Mouse (Mus musculus) heart, postnatal 10 days (tissue): ENCODE measurements around the gene Pnmal2. TPM values are rescaled to one million over a fixed set of nuclear protein-coding genes. Genes with fewer than 3 reads are reported as not detected.

ENCODE experiments used
- DNase-seq, 2 experiments: peaks; one replicate each; pipeline ENCODE4 v3.0.0; 2021
- intact Hi-C: fragments of 180-260 bp; cut with DNase I; formaldehyde crosslinking; loops from one replicate; pipeline ENCODE4 v1.15.1; 2025
- total RNA-seq, 2 experiments: library from RNA; stranded (reverse); gene quantifications; 2 replicates each; pipeline ENCODE4 v1.2.3; 2021

Gene Pnmal2
- total RNA-seq, 2 experiments from 2014 or later, result 5.0 to 5.2 TPM

DNA sequence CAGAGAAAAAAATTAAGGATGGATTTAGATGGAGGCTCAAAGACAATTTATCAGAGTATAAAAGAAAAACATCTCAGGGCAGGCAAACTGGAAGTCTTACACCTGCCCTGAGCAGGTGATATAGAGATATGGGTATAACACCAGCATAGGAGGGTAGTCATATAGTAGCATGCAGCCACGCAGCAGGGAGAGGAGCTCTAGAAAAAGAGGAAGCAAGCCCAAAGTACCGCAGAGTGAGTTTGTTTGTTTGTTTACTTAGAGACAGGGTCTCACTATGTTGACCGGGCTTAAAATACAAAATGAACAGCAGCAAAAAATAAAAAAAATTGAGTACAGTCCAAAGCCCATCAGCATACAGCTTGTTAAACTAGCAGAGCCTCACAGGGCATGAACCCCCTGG is 26.7 kb downstream of the Pnmal2 start:
- DNase-seq, result no peak
- intact Hi-C loops, result no loop called here

- intact Hi-C loops, result no loop called here
- peak; percentile 71 to 74 for DNase-seq
Observed at GRCm38 (mm10) chr7:16974018-16974417, 29.5 kb downstream of the Pnmal2 start.

- intact Hi-C loops, result no loop called here
- no peak for DNase-seq
Observed at GRCm38 (mm10) chr7:16976298-16976697, 31.8 kb downstream of the Pnmal2 start.

DNA sequence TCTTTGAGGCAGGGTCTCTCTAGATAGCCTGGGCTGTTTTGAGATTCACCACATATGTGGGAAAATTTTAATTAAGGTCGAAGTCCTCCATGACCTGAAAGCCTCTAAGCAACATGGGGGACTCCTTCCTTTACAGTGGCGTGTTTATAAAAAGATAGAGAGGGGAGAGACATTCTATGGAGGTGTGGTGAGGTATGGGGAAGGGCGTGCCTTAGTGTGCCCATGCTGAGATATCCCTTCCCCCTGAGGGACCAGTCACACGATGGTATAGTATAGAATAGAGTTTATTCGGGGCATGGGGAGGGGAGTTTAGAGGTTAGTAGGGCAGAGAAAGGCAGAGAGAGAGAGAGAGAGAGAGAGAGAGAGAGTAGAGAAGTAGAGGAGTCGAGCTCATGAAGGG is 33.7 kb downstream of the Pnmal2 start:
- intact Hi-C loops, result no loop called here

DNA sequence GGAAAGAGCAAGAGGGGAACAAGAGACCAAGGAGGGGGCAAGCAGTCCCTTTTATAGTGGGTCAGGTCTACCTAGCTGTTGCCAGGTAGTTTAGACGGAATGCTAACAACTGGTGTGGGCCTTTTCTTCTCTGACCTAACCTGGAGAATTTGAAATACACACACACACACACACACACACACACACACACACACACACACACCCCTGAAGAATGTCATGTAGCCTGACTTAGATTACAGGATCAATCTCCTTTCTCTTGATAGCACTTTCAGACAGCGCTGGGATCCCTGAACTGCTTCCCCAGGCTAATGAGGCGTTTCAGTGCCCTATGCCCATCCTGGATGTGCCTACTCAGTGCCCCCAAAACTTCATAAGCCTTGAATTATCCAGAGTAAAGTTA is 34.1 kb downstream of the Pnmal2 start:
- no peak for DNase-seq
- intact Hi-C loops, result no loop called here

More for the DNA sequence above, 33.7 kb downstream of the Pnmal2 start:
- DNase-seq, result no peak

- intact Hi-C loops, result no loop called here
- DNase-seq, result peak; percentile 58 to 65
Observed at GRCm38 (mm10) chr7:16980348-16980747, 35.9 kb downstream of the Pnmal2 start.

GRCm38 (mm10) chr7:16982859-16983568 is 38.5 kb downstream of the Pnmal2 start, which contains the start of gene Gm42372:
TSS of gene Gm42372 (plus strand) at chr7:16983086.
- peak in 1 of 2 experiments; percentile 50 for DNase-seq
- intact Hi-C loops, result no loop called here

GRCm38 (mm10) chr7:16987541-16988149 is 43.2 kb downstream of the Pnmal2 start:
- DNase-seq, result no peak
- intact Hi-C loops, result no loop called here

DNA sequence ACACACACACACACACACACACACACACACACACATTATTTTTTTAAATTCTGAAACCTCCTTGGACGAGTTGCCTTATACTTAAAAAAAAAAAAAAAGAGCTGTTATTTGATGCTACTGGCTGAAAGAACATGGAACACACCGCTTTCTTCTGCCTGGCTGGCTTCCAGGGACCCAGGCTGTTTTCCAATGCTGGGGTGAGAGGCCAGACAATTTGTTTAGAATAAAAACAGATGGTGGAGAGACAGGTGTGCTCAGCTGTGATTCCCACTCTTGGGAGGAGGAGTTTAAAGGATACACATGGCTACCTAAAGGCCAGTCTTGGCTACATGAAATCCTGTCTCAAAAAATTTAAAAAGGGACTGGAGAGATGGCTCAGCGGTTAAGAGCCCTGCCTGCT is 43.9 kb downstream of the Pnmal2 start:
- DNase-seq, result peak; percentile 73 to 81
- intact Hi-C loops, result no loop called here

DNA sequence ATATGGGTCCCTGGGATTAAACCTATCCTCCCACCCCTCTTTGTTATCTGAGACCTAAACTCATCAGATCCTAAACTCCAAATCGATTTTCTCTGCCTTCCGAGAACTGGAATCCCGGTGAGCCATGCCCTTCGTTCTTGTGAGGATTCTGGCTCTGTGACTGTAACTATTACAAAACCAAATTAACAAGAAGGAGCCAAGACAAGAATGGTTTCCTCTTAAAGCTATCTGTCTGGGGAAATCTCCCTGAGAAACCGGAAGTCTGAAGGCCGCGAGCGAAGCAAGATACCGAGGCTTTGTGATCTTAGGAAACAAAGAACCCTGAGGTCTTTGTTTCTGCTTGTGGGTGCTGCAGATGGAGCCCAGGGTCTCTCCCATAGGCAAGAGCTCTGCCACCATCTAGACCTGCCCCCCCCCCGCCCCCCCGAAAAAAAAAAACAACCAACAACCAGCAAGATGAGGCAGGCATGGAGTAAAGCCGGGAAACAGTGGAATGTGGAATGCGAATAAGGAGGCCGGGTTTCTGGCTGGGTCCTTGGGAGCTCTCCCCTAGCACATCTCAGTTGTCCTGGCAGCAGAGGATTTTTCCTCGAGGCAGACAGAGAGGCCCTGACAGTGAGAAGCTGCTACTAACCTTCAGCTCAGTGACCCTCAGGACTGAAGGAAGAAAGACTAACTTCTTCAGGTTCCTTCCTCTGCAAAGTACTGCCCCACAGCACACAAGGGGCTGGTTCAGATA is 45.7 kb downstream of the Pnmal2 start:
- intact Hi-C loops, result no loop called here

GRCm38 (mm10) chr7:16991681-16992450 is 47.4 kb downstream of the Pnmal2 start:
- intact Hi-C loops, result no loop called here
- DNase-seq, result no peak

More for the DNA sequence above, 45.7 kb downstream of the Pnmal2 start:
- no peak for DNase-seq

DNA sequence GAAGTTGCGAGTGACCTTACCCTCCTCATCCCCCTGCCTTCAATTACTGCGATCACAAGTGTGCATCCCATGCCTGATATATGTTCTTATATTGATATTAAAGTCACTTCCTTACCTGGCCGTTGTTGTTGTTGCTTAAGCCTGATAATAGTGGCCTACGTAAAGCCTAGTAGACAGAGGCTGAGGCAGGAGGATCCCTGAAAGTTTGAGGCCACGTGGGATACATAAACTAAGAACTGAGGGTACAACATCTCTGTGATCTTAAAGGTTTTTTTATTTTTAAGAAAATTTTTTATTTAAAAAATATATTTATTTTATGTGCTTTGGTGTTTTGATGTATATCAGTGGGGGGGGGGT is 47.9 kb downstream of the Pnmal2 start, which contains the start of gene Ccdc8:
Gene Ccdc8, plus strand, starts transcription at position 258 of the 357 bp plus-strand sequence.
- no peak for DNase-seq
- intact Hi-C loops, result no loop called here

GRCm38 (mm10) chr7:16993651-16994399 is 49.3 kb downstream of the Pnmal2 start:
- intact Hi-C loops, result no loop called here

DNA sequence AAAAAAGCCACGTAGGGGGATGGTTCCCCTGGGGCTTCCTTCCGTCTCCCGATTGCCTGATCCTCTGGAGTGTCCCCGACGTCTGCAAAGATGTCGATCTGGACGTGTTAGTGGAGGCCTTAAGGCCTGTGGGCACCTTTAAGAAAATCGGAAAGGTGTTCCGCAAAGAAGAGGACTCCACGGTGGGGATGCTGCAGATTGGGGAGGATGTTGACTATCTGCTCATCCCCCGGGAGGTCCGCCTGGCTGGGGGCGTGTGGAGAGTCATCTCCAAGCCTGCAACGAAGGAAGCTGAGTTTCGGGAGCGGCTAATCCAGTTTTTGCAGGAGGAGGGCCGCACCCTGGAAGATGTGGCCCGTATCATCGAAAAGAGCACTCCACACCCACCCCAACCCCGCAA is 49.9 kb downstream of the Pnmal2 start:
- intact Hi-C loops, result no loop called here
- DNase-seq, result peak; percentile 39 to 48

More at GRCm38 (mm10) chr7:16993651-16994399, 49.3 kb downstream of the Pnmal2 start:
- DNase-seq, result peak; percentile 88 to 93

DNA sequence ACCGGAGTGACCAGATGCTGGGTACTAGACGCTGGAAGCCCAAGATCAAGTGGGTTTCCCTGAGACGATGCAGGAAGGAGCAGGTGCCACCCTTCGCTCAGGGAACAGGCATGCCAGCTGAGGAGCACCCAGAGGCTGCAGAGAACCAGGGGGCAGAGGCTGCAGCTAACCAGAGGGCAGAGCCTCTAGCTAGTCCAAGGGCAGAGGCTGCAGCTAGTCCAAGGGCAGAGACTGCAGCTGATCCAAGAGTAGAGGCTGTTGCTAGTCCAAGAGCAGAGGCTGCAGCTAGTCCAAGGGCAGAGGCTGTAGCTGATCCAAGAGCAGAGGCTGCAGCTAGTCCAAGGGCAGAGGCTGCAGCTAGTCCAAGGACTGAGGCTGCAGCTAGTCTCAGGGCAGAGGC is 50.9 kb downstream of the Pnmal2 start:
- intact Hi-C loops, result no loop called here
- no peak for DNase-seq

Other genes with a start within 250 kb of the Pnmal2 start
- not detected for gene Ceacam9, start 222.8 kb upstream of the Pnmal2 start, total RNA-seq
- 100 to 1,000 TPM; 118 TPM for gene Ap2s1, start 206.3 kb upstream of the Pnmal2 start, total RNA-seq
- 10 to 100 TPM; 22.6 to 28.7 TPM for gene Slc1a5, start 163.3 kb upstream of the Pnmal2 start, total RNA-seq
- 10 to 100 TPM; 80.1 to 81.2 TPM for gene Strn4, start 128.8 kb upstream of the Pnmal2 start, total RNA-seq
- 10 to 100 TPM; 45.5 to 48.1 TPM for gene Fkrp, start 128.0 kb upstream of the Pnmal2 start, total RNA-seq
- gene Prkd2, start 101.8 kb upstream of the Pnmal2 start, total RNA-seq, result 10 to 100 TPM; 27.8 to 31.9 TPM
- gene Dact3, start 69.4 kb upstream of the Pnmal2 start, total RNA-seq, result 10 to 100 TPM; 28.2 to 32.7 TPM
- 1 to 10 TPM in 1 of 2 experiments, under 1 TPM in 1; 0.82 to 1.4 TPM for gene Gng8, start 52.9 kb upstream of the Pnmal2 start, total RNA-seq
- 1 to 10 TPM; 2.6 to 2.8 TPM for gene Ptgir, start 38.2 kb upstream of the Pnmal2 start, total RNA-seq
- gene Calm3, start 20.6 kb upstream of the Pnmal2 start, total RNA-seq, result 100 to 1,000 TPM; 252 to 262 TPM
- not detected for gene Pnmal1, start 15.0 kb downstream of the Pnmal2 start, total RNA-seq
- gene Gm42372, start 38.4 kb downstream of the Pnmal2 start, total RNA-seq, result under 1 TPM in 1 of 2 experiments, not detected in 1; 0.10 TPM
- gene Ccdc8, start 48.0 kb downstream of the Pnmal2 start, total RNA-seq, result 10 to 100 TPM; 15.6 to 18.0 TPM
- 100 to 1,000 TPM; 104 to 105 TPM for gene Ppp5c, start 83.2 kb downstream of the Pnmal2 start, total RNA-seq
- gene Hif3a, start 117.7 kb downstream of the Pnmal2 start, total RNA-seq, result 1 to 10 TPM; 1.5 to 7.1 TPM
- gene Psg16, start 129.4 kb downstream of the Pnmal2 start, total RNA-seq, result under 1 TPM in 1 of 2 experiments, not detected in 1; 0.10 TPM
- gene Ceacam3, start 205.6 kb downstream of the Pnmal2 start, total RNA-seq, result not detected